Mouse (Mus musculus): ENCODE data around the gene Vmn1r165. TPM values are rescaled to one million over a fixed set of nuclear protein-coding genes. Genes with fewer than 3 reads are reported as not detected.
"Not testable (repeated sequence)": the region's sequence is repeated elsewhere in the genome, so short reads cannot be mapped to it uniquely, and the experiment has no call there.

Vmn1r165 gene
- total RNA-seq (2017) = not detected in 2 replicates

GRCm38 (mm10) chr7:23217032-23217431, at the start of gene Vmn1r165:
Gene Vmn1r165 (plus strand): TSS chr7:23217332.
- ATAC-seq (replicated peaks in 1 of 2; ENCODE audit: insufficient read depth in 1 of 2, low FRiP score in 2 of 2, low TSS enrichment in 1 of 2, low read depth in 1 of 2, poor library complexity in 2 of 2, severe bottlenecking in 2 of 2) = not testable (repeated sequence)

DNA sequence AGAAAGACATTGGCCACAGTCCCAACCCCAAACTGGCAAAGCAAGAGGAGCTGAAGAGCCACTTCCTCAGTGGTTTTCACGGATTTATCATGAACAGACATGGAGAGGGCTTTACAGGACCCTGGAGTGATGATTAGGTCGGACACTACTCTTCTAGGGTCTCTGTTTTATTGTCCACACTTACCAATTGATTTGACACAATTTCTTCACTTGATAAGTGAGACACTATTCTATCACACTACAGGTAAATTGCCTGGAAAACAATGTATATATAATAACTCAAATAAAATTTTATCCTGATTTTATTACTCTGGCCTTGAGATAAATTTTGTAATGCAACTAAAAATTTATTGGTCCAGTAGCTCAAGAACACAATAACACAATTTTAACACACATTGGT, 34.5 kb downstream of the Vmn1r165 start, which contains the start of gene Vmn1r166:
Gene Vmn1r166, minus strand, starts transcription at position 101 of the 400 bp plus-strand sequence.
- ATAC-seq (replicated peaks in 1 of 2; ENCODE audit: insufficient read depth in 1 of 2, low FRiP score in 2 of 2, low TSS enrichment in 1 of 2, low read depth in 1 of 2, poor library complexity in 2 of 2, severe bottlenecking in 2 of 2) = not testable (repeated sequence)

Other genes with a start within 250 kb of the Vmn1r165 start
- not detected in 2 replicates for gene Gm4214, start 232.7 kb upstream of the Vmn1r165 start, total RNA-seq (2017)
- gene Gm4216, start 197.4 kb upstream of the Vmn1r165 start, total RNA-seq (2017) = not detected in 2 replicates
- not detected in 2 replicates for gene Vmn1r163, start 161.8 kb upstream of the Vmn1r165 start, total RNA-seq (2017)
- not detected in 2 replicates for gene Gm8720, start 149.9 kb upstream of the Vmn1r165 start, total RNA-seq (2017)
- not detected in 2 replicates for gene Gm10662, start 72.9 kb upstream of the Vmn1r165 start, total RNA-seq (2017)
- gene Vmn1r166, start 34.4 kb downstream of the Vmn1r165 start, total RNA-seq (2017) = not detected in 2 replicates
- not detected in 2 replicates for gene Gm6902, start 61.6 kb downstream of the Vmn1r165 start, total RNA-seq (2017)
- gene Nlrp4e, start 83.9 kb downstream of the Vmn1r165 start, total RNA-seq (2017) = not detected in 2 replicates
- gene Nlrp5, start 168.6 kb downstream of the Vmn1r165 start, total RNA-seq (2017) = not detected in 2 replicates